Mouse (Mus musculus): ENCODE results near the gene Gm5148. TPM values are rescaled to one million over a fixed set of nuclear protein-coding genes. Genes with fewer than 3 reads are reported as not detected.
A peak's percentile ranks its signal among the peaks of the same experiment; 100 is the strongest.

Gm5148 gene
- polyA plus RNA-seq, 1 experiment from 2014 or later = 8.1 TPM

DNA sequence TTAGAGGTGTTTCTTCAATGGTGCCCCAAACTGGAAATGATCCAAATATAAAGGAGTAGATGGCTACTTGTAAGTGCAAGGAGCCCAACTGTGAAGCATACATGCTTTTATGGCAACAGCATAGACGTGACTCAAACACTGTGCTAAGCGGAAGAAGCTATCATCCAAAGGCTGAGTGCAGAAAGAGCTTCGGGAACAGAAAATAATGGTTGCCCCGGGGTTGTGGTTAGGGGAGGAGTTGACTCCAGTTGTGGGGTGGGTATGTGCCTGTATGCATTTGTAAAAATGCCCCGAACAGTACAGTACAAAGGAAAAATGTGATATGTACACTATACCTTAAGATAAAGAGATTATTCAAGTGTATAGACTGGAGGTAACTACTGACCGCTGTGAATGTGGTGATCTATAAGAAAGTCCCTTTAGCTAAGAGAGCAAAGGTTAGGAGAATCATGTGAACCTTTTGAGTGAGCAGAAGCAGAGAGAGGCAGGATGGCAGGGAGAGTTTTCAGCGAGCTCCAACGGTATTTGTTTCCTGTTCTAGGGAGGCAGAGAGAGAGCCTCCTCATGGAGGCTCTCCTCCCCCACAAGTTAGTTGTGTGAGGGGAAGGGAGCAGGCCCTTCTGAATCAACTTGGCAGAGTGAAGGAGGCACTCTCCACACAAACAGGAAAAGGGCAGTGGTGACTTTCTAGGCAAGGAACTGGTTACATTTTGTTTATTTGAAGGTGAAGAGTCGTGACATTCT is 23.1 kb upstream of the Gm5148 start:
- no peak overlapping the region for H3K4me3 ChIP-seq (ENCODE audit: low read length)
- no peaks in the 10 kb centered on the region for H3K36me3 ChIP-seq (ENCODE audit: control insufficient read depth, insufficient read depth, low read length)
- no peak for ATAC-seq (ENCODE audit: low FRiP score, low TSS enrichment)
- no peaks in the 10 kb centered on the region for H3K27me3 ChIP-seq (ENCODE audit: control insufficient read depth, insufficient read depth, low read length)
- H3K27ac ChIP-seq (ENCODE audit: low read depth, low read length) = peak overlapping the region; percentile 51; the same call in 1 of the 2 replicates
- WGBS = 64% methylated on average over 9 of the region's 9 CpGs
- H3K4me2 ChIP-seq (replicated peaks; ENCODE audit: low read depth, low read length) = no peak overlapping the region
- 0 out of 2 replicates have a peak, but pooled peaks cover 3% of the 10 kb centered on the region for H3K4me1 ChIP-seq (ENCODE audit: control insufficient read depth, insufficient read depth, low read length)
- H3K9ac ChIP-seq (ENCODE audit: low read depth, low read length) = no peak overlapping the region
- H3K9me3 ChIP-seq (ENCODE audit: control insufficient read depth, low read length) = no peaks in the 10 kb centered on the region

DNA sequence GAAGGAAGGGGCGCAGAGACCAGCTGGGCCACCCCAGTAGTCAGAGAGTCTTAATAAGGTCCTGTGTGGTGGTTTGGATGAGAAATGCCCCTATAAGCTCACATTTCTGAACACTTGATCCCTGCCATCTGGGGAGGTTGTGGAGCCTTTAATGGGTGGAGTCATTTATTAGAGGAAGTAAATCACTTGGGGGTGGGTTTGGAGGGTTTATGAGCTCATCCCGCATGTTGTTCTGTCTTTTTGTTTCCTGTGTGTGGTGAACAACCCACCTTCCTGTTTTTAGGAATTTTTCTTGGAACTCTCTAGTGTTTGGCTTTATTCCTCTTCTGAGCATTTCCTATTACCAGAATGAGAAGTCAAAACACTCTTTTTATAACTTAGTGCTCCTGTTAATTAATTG is 19.8 kb upstream of the Gm5148 start:
- H3K4me3 ChIP-seq (ENCODE audit: low read length) = no peak overlapping the region
- H3K4me1 ChIP-seq (ENCODE audit: control insufficient read depth, insufficient read depth, low read length) = 0 out of 2 replicates have a peak, but pooled peaks cover 3% of the 10 kb centered on the region
- H3K4me2 ChIP-seq (replicated peaks; ENCODE audit: low read depth, low read length) = no peak overlapping the region
- no peaks in the 10 kb centered on the region for H3K27me3 ChIP-seq (ENCODE audit: control insufficient read depth, insufficient read depth, low read length)
- H3K9me3 ChIP-seq (ENCODE audit: control insufficient read depth, low read length) = no peaks in the 10 kb centered on the region
- 35% methylated on average over 2 of the region's 2 CpGs for WGBS
- no peak for ATAC-seq (ENCODE audit: low FRiP score, low TSS enrichment)
- no peaks in the 10 kb centered on the region for H3K36me3 ChIP-seq (ENCODE audit: control insufficient read depth, insufficient read depth, low read length)
- H3K27ac ChIP-seq (ENCODE audit: low read depth, low read length) = no peak overlapping the region
- no peak overlapping the region for H3K9ac ChIP-seq (ENCODE audit: low read depth, low read length)

DNA sequence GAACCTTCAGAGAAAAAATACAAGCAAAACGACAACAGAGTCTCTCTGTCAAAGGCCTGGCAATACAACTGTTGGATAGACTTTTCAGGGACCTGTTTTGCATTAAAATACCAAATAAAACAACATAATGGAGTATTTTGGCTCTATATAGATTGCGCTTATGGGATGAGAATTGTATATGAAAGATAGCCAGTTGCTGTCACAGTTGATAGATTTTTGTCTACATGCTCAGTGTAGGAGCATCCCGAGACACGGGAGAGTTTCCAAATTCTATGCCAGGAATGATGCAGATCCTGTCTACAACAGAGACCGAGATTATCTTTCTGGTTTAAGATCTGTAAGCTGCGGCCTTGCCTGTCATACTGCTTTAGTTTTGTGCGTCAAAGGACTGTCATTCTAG is 15.7 kb upstream of the Gm5148 start:
- Histone ChIP-seq H3K4me2 (replicated peaks; ENCODE audit: low read depth, low read length) (no peak overlapping the region), H3K9me3 (ENCODE audit: control insufficient read depth, low read length) (no peaks in the 10 kb centered on the region), H3K4me3 (ENCODE audit: low read length) (no peak overlapping the region), H3K27me3 (ENCODE audit: control insufficient read depth, insufficient read depth, low read length) (no peaks in the 10 kb centered on the region), H3K36me3 (ENCODE audit: control insufficient read depth, insufficient read depth, low read length) (no peaks in the 10 kb centered on the region), H3K4me1 (ENCODE audit: control insufficient read depth, insufficient read depth, low read length) (peaks cover 14% of the 10 kb centered on the region), H3K27ac (ENCODE audit: low read depth, low read length) (no peak overlapping the region), H3K9ac (ENCODE audit: low read depth, low read length) (no peak overlapping the region)
- WGBS = 90% methylated on average over 7 of the region's 7 CpGs
- no peak for ATAC-seq (ENCODE audit: low FRiP score, low TSS enrichment)

DNA sequence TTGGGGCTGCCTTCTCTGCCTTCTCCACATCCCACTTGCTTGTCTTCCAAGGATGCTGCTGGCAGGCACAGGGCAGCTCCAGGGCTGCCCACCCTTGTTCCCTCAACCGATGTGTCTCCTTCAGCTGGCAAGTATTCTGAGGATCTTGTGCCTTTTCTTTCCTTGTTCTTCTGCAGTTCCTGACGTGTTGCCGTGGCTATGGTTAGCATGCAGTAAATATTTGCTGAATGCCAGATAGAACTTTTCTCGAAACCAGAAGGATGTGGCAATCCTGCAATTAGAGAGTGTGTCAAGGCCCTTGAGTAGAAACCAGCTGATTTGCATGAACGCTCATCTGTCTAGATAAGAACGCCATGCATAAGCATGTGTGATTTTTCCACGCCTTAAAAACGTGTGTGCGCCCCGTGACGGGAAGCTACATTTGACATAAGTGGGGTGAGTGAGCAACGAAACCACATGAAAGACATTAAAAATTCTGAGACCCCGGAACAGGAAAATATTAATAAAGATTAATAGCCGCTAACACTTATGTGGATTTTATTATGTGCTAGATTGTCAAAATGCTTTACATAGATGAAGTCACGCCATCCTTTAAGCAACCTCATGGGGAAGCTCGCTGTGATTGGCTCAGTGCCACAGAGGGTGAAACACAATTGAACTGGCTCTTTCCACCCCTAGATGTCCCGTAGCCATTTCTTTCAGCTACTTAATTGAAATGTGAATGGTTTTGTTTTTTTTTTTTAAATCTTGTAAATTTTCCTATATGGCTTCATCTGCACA is 14.1 kb upstream of the Gm5148 start:
- Histone ChIP-seq H3K4me3 (ENCODE audit: low read length) (no peak overlapping the region), H3K27ac (ENCODE audit: low read depth, low read length) (peak overlapping the region; percentile 17; the same call in 1 of the 2 replicates), H3K36me3 (ENCODE audit: control insufficient read depth, insufficient read depth, low read length) (no peaks in the 10 kb centered on the region), H3K27me3 (ENCODE audit: control insufficient read depth, insufficient read depth, low read length) (no peaks in the 10 kb centered on the region), H3K9me3 (ENCODE audit: control insufficient read depth, low read length) (no peaks in the 10 kb centered on the region), H3K4me2 (replicated peaks; ENCODE audit: low read depth, low read length) (no peak overlapping the region), H3K4me1 (ENCODE audit: control insufficient read depth, insufficient read depth, low read length) (peaks cover 20% of the 10 kb centered on the region), H3K9ac (ENCODE audit: low read depth, low read length) (no peak overlapping the region)
- 78% methylated on average over 17 of the region's 17 CpGs for WGBS
- ATAC-seq (ENCODE audit: low FRiP score, low TSS enrichment) = no peak

DNA sequence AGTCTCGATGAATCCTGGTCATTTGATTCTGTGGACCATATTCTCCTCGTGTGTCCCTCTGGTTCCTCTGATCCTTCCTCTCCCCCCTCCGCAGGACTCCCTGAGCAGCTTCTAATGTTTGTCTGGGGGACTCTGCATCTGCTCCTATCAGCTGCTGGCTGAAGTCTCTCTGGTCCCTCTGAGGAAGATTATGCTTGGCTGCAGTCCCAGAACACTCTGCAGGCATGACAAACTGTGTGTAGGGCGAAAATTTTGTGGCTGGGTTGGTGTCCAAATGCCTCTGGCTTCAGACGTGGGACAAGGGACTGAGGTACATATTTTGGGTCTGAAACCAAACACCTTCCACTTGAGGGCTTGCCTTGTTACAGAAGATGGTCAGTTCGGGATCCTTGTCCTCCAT is 13.1 kb upstream of the Gm5148 start:
- Histone ChIP-seq H3K4me2 (replicated peaks; ENCODE audit: low read depth, low read length) (no peak overlapping the region), H3K4me3 (ENCODE audit: low read length) (no peak overlapping the region), H3K4me1 (ENCODE audit: control insufficient read depth, insufficient read depth, low read length) (peaks cover 21% of the 10 kb centered on the region), H3K27me3 (ENCODE audit: control insufficient read depth, insufficient read depth, low read length) (no peaks in the 10 kb centered on the region), H3K9me3 (ENCODE audit: control insufficient read depth, low read length) (no peaks in the 10 kb centered on the region), H3K27ac (ENCODE audit: low read depth, low read length) (peak overlapping the region; percentile 47; the same call in 1 of the 2 replicates), H3K9ac (ENCODE audit: low read depth, low read length) (no peak overlapping the region), H3K36me3 (ENCODE audit: control insufficient read depth, insufficient read depth, low read length) (no peaks in the 10 kb centered on the region)
- ATAC-seq (ENCODE audit: low FRiP score, low TSS enrichment) = 0 out of 2 replicates have a peak, but pooled peaks have one; percentile 26
- WGBS = 40% methylated on average over 6 of the region's 6 CpGs

DNA sequence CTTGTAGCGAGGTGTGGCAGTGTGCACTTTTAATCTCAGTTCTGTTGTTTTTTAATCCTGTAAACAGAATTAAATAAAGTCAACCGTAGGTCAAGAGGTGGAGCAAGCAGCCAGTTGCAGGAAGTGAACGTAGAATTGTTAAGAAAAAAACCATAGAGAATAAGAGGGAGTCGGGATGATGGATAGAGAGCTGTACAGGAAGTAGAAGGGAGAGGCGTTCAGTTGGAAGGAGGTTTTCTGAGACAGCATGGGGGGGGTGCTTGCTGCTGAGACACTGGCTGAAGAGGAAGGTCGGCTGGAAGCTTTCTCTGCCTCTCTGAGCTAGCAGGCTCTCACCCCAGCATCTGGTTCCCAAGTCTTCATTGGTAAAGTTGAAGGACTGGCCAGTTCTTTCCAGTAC is 10.9 kb upstream of the Gm5148 start:
- no peak overlapping the region for H3K9ac ChIP-seq (ENCODE audit: low read depth, low read length)
- H3K27me3 ChIP-seq (ENCODE audit: control insufficient read depth, insufficient read depth, low read length) = no peaks in the 10 kb centered on the region
- H3K4me3 ChIP-seq (ENCODE audit: low read length) = no peak overlapping the region
- no peak overlapping the region for H3K27ac ChIP-seq (ENCODE audit: low read depth, low read length)
- peaks cover 21% of the 10 kb centered on the region for H3K4me1 ChIP-seq (ENCODE audit: control insufficient read depth, insufficient read depth, low read length)
- no peak overlapping the region for H3K4me2 ChIP-seq (replicated peaks; ENCODE audit: low read depth, low read length)
- no peaks in the 10 kb centered on the region for H3K9me3 ChIP-seq (ENCODE audit: control insufficient read depth, low read length)
- no peak for ATAC-seq (ENCODE audit: low FRiP score, low TSS enrichment)
- H3K36me3 ChIP-seq (ENCODE audit: control insufficient read depth, insufficient read depth, low read length) = no peaks in the 10 kb centered on the region
- 64% methylated on average over 6 of the region's 6 CpGs for WGBS

DNA sequence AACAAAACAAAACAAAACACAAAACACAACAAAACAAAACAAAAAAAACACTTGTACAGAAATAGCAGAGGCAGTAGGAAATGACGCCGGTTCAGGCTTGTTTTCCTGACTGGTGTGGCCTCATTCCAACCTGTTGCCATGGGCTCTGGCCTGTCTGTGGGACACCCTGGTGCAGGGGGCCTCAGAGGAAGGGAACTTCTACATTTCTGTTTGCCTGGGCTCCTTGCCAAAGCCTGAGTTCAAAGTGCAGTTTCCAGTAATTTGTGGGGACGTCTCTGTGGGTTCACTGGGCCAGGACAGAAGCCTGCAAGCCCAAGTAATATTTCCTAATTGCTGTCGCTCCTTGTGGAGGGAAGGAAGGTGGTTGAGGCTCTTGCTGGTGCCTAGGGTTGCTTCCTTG is 4.9 kb upstream of the Gm5148 start:
- Histone ChIP-seq H3K4me2 (replicated peaks; ENCODE audit: low read depth, low read length) (no peak overlapping the region), H3K27ac (ENCODE audit: low read depth, low read length) (peak overlapping the region; percentile 59; the same call in 1 of the 2 replicates), H3K4me3 (ENCODE audit: low read length) (no peak overlapping the region), H3K4me1 (ENCODE audit: control insufficient read depth, insufficient read depth, low read length) (peaks cover 29% of the 10 kb centered on the region), H3K36me3 (ENCODE audit: control insufficient read depth, insufficient read depth, low read length) (no peaks in the 10 kb centered on the region), H3K27me3 (ENCODE audit: control insufficient read depth, insufficient read depth, low read length) (no peaks in the 10 kb centered on the region), H3K9ac (ENCODE audit: low read depth, low read length) (no peak overlapping the region), H3K9me3 (ENCODE audit: control insufficient read depth, low read length) (no peaks in the 10 kb centered on the region)
- peak; percentile 51 for ATAC-seq (ENCODE audit: low FRiP score, low TSS enrichment)
- WGBS = 18% methylated on average over 4 of the region's 4 CpGs

DNA sequence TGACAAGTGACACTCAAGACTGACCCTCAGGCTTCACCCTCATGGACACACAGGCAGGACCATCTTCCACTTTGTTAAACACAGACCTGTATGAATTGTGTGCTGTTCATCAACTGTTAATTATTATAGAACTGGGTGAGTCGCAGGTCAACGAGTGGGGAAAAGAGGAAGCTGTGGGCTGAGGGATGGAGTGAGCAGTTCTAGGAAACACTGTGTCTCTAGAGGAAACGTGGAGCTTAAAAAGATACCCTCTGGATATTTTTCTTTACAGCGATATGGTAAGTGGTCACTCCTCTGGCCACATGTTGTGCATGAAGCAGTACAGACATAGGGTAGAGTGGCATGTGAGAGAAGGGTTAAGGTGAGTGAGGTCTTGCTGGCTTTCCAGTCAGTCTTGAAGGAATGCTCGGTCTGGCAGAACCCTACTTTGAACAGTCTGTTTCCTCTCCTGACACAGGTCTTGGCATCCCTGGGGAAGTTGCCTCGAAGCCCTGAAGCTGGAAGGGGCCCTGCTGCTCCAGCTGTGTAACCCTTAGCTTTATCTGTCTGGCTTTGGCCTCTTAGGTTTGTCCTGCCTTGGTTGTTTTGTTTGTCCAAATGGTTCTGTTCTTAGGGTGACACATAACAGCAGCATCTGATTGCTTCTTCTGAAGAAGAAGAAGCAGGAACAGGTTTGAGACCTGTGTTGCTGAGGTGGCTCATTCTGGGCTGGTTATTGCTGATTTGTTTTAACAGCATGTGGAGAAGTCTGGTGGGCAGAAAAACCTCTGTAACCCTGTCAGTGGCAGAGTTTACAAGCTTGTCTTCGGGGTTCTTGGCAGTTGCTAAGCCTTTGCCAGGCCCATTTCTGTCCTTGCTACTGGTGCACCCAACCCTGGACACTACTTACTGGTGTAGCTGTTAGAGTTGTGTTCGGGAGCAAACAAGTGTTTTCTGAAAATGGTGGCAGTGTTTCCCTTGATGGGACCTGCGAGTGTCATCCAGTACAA is 4.1 kb upstream of the Gm5148 start:
- Histone ChIP-seq H3K36me3 (ENCODE audit: control insufficient read depth, insufficient read depth, low read length) (no peaks in the 10 kb centered on the region), H3K9ac (ENCODE audit: low read depth, low read length) (no peak overlapping the region), H3K4me2 (replicated peaks; ENCODE audit: low read depth, low read length) (no peak overlapping the region), H3K4me1 (ENCODE audit: control insufficient read depth, insufficient read depth, low read length) (peaks cover 29% of the 10 kb centered on the region), H3K27me3 (ENCODE audit: control insufficient read depth, insufficient read depth, low read length) (no peaks in the 10 kb centered on the region), H3K4me3 (ENCODE audit: low read length) (no peak overlapping the region), H3K27ac (ENCODE audit: low read depth, low read length) (peak overlapping the region; percentile 59; the same call in 1 of the 2 replicates), H3K9me3 (ENCODE audit: control insufficient read depth, low read length) (no peaks in the 10 kb centered on the region)
- ATAC-seq (ENCODE audit: low FRiP score, low TSS enrichment) = no peak
- WGBS = 57% methylated on average over 9 of the region's 9 CpGs

Measured in kidney, embryonic 14.5 days (tissue).